Mouse (Mus musculus) MEL (cell line): ENCODE measurements at regions not wholly inside any gene's neighbourhood (a gene's known extent, or its start where the extent isn't known, plus 50 kb on each side); places are given as distances from the start of the nearest gene placed in this dataset.

Source experiments
- CTCF ChIP-seq, 3 experiments: IDR thresholded peaks in 2 of 3; conservative IDR thresholded peaks in 1 of 3; 2 replicates each; pipeline ENCODE4 v1.5.1; 2011 to 2012; ENCODE audit warnings: low read length in 3 of 3, low read depth in 2 of 3, mild to moderate bottlenecking in 2 of 3, improper control_type of control experiment in 1 of 3, inconsistent platforms in 1 of 3, mixed read lengths in 1 of 3, moderate library complexity in 1 of 3; ENCODE audit not compliant: control insufficient read depth in 1 of 3, insufficient read depth in 1 of 3, poor library complexity in 1 of 3, severe bottlenecking in 1 of 3
- EP300 ChIP-seq, 2 experiments: IDR thresholded peaks; 2 replicates each; pipeline ENCODE4 v1.6.1; 2011; ENCODE audit warnings: improper control_type of control experiment in 2 of 2, low read length in 2 of 2, low read depth in 1 of 2, mild to moderate bottlenecking in 1 of 2
- ETS1 ChIP-seq: IDR thresholded peaks from 2 replicates; pipeline ENCODE4 v1.6.1; 2012; ENCODE audit warnings: low read depth, mild to moderate bottlenecking, inconsistent platforms, low read length, improper control_type of control experiment, moderate library complexity
- KAT2A ChIP-seq: conservative IDR thresholded peaks from 2 replicates; pipeline ENCODE4 v1.6.1; 2012; ENCODE audit warnings: low read depth, low read length, improper control_type of control experiment, inconsistent platforms
- MAFK ChIP-seq: IDR thresholded peaks from 2 replicates; pipeline ENCODE4 v1.6.1; 2011; ENCODE audit warnings: low read depth, mild to moderate bottlenecking, low read length, improper control_type of control experiment, borderline replicate concordance
- MEF2A ChIP-seq: IDR thresholded peaks from 2 replicates; pipeline ENCODE4 v1.6.1; 2014; ENCODE audit warnings: low read depth, mild to moderate bottlenecking, inconsistent platforms, low read length, improper control_type of control experiment; ENCODE audit not compliant: poor library complexity, insufficient replicate concordance, severe bottlenecking; ENCODE audit errors: extremely low read depth
- MYC ChIP-seq: IDR thresholded peaks from 2 replicates; pipeline ENCODE4 v1.6.1; 2011; ENCODE audit warnings: low read depth, mild to moderate bottlenecking, low read length, improper control_type of control experiment, moderate library complexity
- POLR2A ChIP-seq, 2 experiments: IDR thresholded peaks; 2 replicates each; pipeline ENCODE4 v1.6.1; 2011 to 2012; ENCODE audit warnings: low read length in 2 of 2, mild to moderate bottlenecking in 2 of 2, control low read depth in 1 of 2, improper control_type of control experiment in 1 of 2, low read depth in 1 of 2, moderate library complexity in 1 of 2; ENCODE audit not compliant: control insufficient read depth in 1 of 2, insufficient read depth in 1 of 2, poor library complexity in 1 of 2
- POLR2AphosphoS5 ChIP-seq: IDR thresholded peaks from 2 replicates; pipeline ENCODE4 v1.6.1; 2012; ENCODE audit warnings: low read depth, borderline replicate concordance, mild to moderate bottlenecking, inconsistent platforms, low read length, moderate library complexity, mixed read lengths
- TAL1 ChIP-seq: IDR thresholded peaks from 2 replicates; pipeline ENCODE4 v1.6.1; 2012; ENCODE audit warnings: mild to moderate bottlenecking, inconsistent platforms, low read length, moderate library complexity, mixed read lengths
- USF1 ChIP-seq: IDR thresholded peaks from 2 replicates; pipeline ENCODE4 v1.6.1; 2014; ENCODE audit warnings: low read depth, mild to moderate bottlenecking, inconsistent platforms, low read length, improper control_type of control experiment, moderate library complexity

DNA sequence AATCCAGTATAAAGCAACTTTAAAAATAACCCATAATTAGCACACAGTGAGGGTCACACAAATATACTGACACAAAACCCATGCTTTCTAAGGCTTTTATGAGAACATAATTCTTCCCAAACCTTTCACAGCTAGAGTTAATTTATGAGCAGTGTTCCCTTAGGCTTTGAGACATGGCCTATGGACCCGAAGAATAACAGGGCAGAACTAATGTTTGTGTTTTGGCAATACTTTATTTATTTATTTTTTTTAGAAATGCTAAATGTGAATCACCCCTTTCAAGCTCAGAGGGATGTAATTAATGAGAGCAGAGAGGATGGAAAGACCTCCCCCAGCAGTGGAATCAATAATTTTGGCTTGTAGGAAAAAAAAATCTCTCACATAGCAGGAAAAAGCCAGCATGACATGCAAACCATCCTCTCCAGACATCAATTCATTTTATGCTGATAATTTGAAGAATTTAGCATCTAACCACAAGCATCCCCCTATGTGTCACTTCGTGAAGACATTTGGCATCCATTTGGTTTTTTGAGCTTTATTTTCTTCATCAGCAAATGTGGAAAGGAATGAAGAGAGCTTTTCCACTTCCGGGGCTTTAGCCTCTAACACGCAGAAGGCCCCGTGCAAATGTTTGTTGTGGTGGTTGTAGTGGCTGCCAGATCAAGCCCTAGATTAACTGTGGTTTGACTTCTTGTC is 238.0 kb upstream of the Lsamp start:
- TF ChIP-seq POLR2A (IDR thresholded peaks at IDR 0.05; ENCODE audit: control insufficient read depth in 1 of 2, insufficient read depth in 1 of 2, low read depth in 1 of 2, low read length in 2 of 2, poor library complexity in 1 of 2) = no peak
- no peak for TF ChIP-seq ETS1
- TF ChIP-seq CTCF (IDR thresholded peaks at IDR 0.05 in 2 of 3, conservative IDR thresholded peaks at IDR 0.05 in 1 of 3; ENCODE audit: control insufficient read depth in 1 of 3, insufficient read depth in 1 of 3, low read depth in 2 of 3, low read length in 3 of 3, poor library complexity in 1 of 3, severe bottlenecking in 1 of 3) = no peak
- TF ChIP-seq MYC = no peak
- no peak for TF ChIP-seq EP300 (IDR thresholded peaks at IDR 0.05; ENCODE audit: low read depth in 1 of 2, low read length in 2 of 2)
- no peak for TF ChIP-seq MAFK
- TF ChIP-seq POLR2AphosphoS5 = no peak
- TF ChIP-seq MEF2A = no peak
- no peak for TF ChIP-seq KAT2A
- TF ChIP-seq TAL1 = no peak
- no peak for TF ChIP-seq USF1
